Mouse (Mus musculus): ENCODE measurements around the gene Zic5. TPM values are rescaled to one million over a fixed set of nuclear protein-coding genes. Genes with fewer than 3 reads are reported as not detected.

Gene Zic5
- polyA plus RNA-seq, 1 experiment from 2014 or later: 30.0 TPM

GRCm38 (mm10) chr14:122451551-122452145 lies 13.8 kb downstream of the Zic5 start:
- Histone ChIP-seq H3K4me3 (ENCODE audit: low read depth, low read length) (no peak overlapping the region; the same call in 1 of the 2 replicates), H3K36me3 (ENCODE audit: control insufficient read depth, insufficient read depth, low read length) (no peaks in the 10 kb centered on the region), H3K9ac (ENCODE audit: low read length) (peak overlapping the region; percentile 78; the same call in 1 of the 2 replicates), H3K27ac (ENCODE audit: low read depth, low read length) (peak overlapping the region; percentile 76), H3K27me3 (ENCODE audit: control insufficient read depth, insufficient read depth, low read length) (peaks cover 25% of the 10 kb centered on the region; the same call in 1 of the 2 replicates), H3K4me1 (replicated peaks; ENCODE audit: control insufficient read depth, insufficient read depth, low read length) (peaks cover 36% of the 10 kb centered on the region), H3K4me2 (ENCODE audit: low read depth, low read length, severe bottlenecking) (peak overlapping the region; percentile 89), H3K9me3 (ENCODE audit: control insufficient read depth, low read length) (no peaks in the 10 kb centered on the region)
- DNase-seq (ENCODE audit: low spot score): no peak
- WGBS: 45% methylated on average over 5 of the region's 5 CpGs
- ATAC-seq (replicated peaks; ENCODE audit: low FRiP score): no peak

GRCm38 (mm10) chr14:122450496-122451382 lies 14.7 kb downstream of the Zic5 start, which contains the start of gene Gm5089:
TSS of gene Gm5089 (minus strand) at chr14:122451115.
- peak; percentile 11; the same call in 1 of the 2 replicates for ATAC-seq (replicated peaks; ENCODE audit: low FRiP score)
- H3K4me1 ChIP-seq (replicated peaks; ENCODE audit: control insufficient read depth, insufficient read depth, low read length): peaks cover 36% of the 10 kb centered on the region
- WGBS: under 1% methylated on average over 58 of the region's 59 CpGs

GRCm38 (mm10) chr14:122449601-122450495 lies 15.6 kb downstream of the Zic5 start:
- DNase-seq (ENCODE audit: low spot score) (peak; percentile 75), ATAC-seq (replicated peaks; ENCODE audit: low FRiP score) (no peak)
- Histone ChIP-seq H3K9me3 (ENCODE audit: control insufficient read depth, low read length) (no peaks in the 10 kb centered on the region), H3K27me3 (ENCODE audit: control insufficient read depth, insufficient read depth, low read length) (peaks cover 25% of the 10 kb centered on the region; the same call in 1 of the 2 replicates), H3K36me3 (ENCODE audit: control insufficient read depth, insufficient read depth, low read length) (no peaks in the 10 kb centered on the region), H3K27ac (ENCODE audit: low read depth, low read length) (peak overlapping the region; percentile 76), H3K4me2 (ENCODE audit: low read depth, low read length, severe bottlenecking) (peak overlapping the region; percentile 89), H3K4me1 (replicated peaks; ENCODE audit: control insufficient read depth, insufficient read depth, low read length) (peaks cover 30% of the 10 kb centered on the region), H3K9ac (ENCODE audit: low read length) (peak overlapping the region; percentile 78), H3K4me3 (ENCODE audit: low read depth, low read length) (peak overlapping the region; percentile 43)
- WGBS: 2% methylated on average over 29 of the region's 29 CpGs

More at GRCm38 (mm10) chr14:122450496-122451382, 14.7 kb downstream of the Zic5 start, which contains the start of gene Gm5089:
- no peaks in the 10 kb centered on the region for H3K9me3 ChIP-seq (ENCODE audit: control insufficient read depth, low read length)
- no peaks in the 10 kb centered on the region for H3K36me3 ChIP-seq (ENCODE audit: control insufficient read depth, insufficient read depth, low read length)
- H3K27me3 ChIP-seq (ENCODE audit: control insufficient read depth, insufficient read depth, low read length): peaks cover 25% of the 10 kb centered on the region; the same call in 1 of the 2 replicates
- H3K4me3 ChIP-seq (ENCODE audit: low read depth, low read length): peak within 1 kb of the TSS; percentile 43
- peak; percentile 81 for DNase-seq (ENCODE audit: low spot score)
- H3K4me2 ChIP-seq (ENCODE audit: low read depth, low read length, severe bottlenecking): peak within 1 kb of the TSS; percentile 89
- H3K27ac ChIP-seq (ENCODE audit: low read depth, low read length): peak within 1 kb of the TSS; percentile 76
- peak within 1 kb of the TSS; percentile 78 for H3K9ac ChIP-seq (ENCODE audit: low read length)

- DNase-seq (ENCODE audit: low spot score) (no peak), ATAC-seq (replicated peaks; ENCODE audit: low FRiP score) (0 out of 2 replicates have a peak, but pooled peaks have one; percentile 50)
- Histone ChIP-seq H3K36me3 (ENCODE audit: control insufficient read depth, insufficient read depth, low read length) (no peaks in the 10 kb centered on the region), H3K9me3 (ENCODE audit: control insufficient read depth, low read length) (no peaks in the 10 kb centered on the region), H3K9ac (ENCODE audit: low read length) (no peak overlapping the region), H3K27me3 (ENCODE audit: control insufficient read depth, insufficient read depth, low read length) (no peaks in the 10 kb centered on the region), H3K4me1 (replicated peaks; ENCODE audit: control insufficient read depth, insufficient read depth, low read length) (0 out of 2 replicates have a peak, but pooled peaks cover 4% of the 10 kb centered on the region), H3K4me2 (ENCODE audit: low read depth, low read length, severe bottlenecking) (no peak overlapping the region), H3K4me3 (ENCODE audit: low read depth, low read length) (no peak overlapping the region), H3K27ac (ENCODE audit: low read depth, low read length) (no peak overlapping the region)
- 66% methylated on average over 10 of the region's 10 CpGs for WGBS
Measured at GRCm38 (mm10) chr14:122436850-122437249, 28.6 kb downstream of the Zic5 start.

GRCm38 (mm10) chr14:122434039-122434438 lies 31.4 kb downstream of the Zic5 start:
- Histone ChIP-seq H3K9me3 (ENCODE audit: control insufficient read depth, low read length) (no peaks in the 10 kb centered on the region), H3K27ac (ENCODE audit: low read depth, low read length) (no peak overlapping the region), H3K4me3 (ENCODE audit: low read depth, low read length) (no peak overlapping the region), H3K27me3 (ENCODE audit: control insufficient read depth, insufficient read depth, low read length) (no peaks in the 10 kb centered on the region), H3K4me2 (ENCODE audit: low read depth, low read length, severe bottlenecking) (no peak overlapping the region), H3K9ac (ENCODE audit: low read length) (no peak overlapping the region), H3K4me1 (replicated peaks; ENCODE audit: control insufficient read depth, insufficient read depth, low read length) (0 out of 2 replicates have a peak, but pooled peaks cover 4% of the 10 kb centered on the region), H3K36me3 (ENCODE audit: control insufficient read depth, insufficient read depth, low read length) (no peaks in the 10 kb centered on the region)
- no peak for DNase-seq (ENCODE audit: low spot score)
- ATAC-seq (replicated peaks; ENCODE audit: low FRiP score): no peak
- WGBS: 87% methylated on average over 10 of the region's 10 CpGs

GRCm38 (mm10) chr14:122432558-122432957 lies 32.9 kb downstream of the Zic5 start:
- Histone ChIP-seq H3K27ac (ENCODE audit: low read depth, low read length) (no peak overlapping the region), H3K9me3 (ENCODE audit: control insufficient read depth, low read length) (no peaks in the 10 kb centered on the region), H3K4me3 (ENCODE audit: low read depth, low read length) (no peak overlapping the region), H3K36me3 (ENCODE audit: control insufficient read depth, insufficient read depth, low read length) (no peaks in the 10 kb centered on the region), H3K27me3 (ENCODE audit: control insufficient read depth, insufficient read depth, low read length) (no peaks in the 10 kb centered on the region), H3K9ac (ENCODE audit: low read length) (no peak overlapping the region), H3K4me1 (replicated peaks; ENCODE audit: control insufficient read depth, insufficient read depth, low read length) (0 out of 2 replicates have a peak, but pooled peaks cover 4% of the 10 kb centered on the region), H3K4me2 (ENCODE audit: low read depth, low read length, severe bottlenecking) (no peak overlapping the region)
- 64% methylated on average over 3 of the region's 3 CpGs for WGBS
- ATAC-seq (replicated peaks; ENCODE audit: low FRiP score) (no peak), DNase-seq (ENCODE audit: low spot score) (no peak)

GRCm38 (mm10) chr14:122427654-122428053 lies 37.8 kb downstream of the Zic5 start:
- H3K9me3 ChIP-seq (ENCODE audit: control insufficient read depth, low read length): no peaks in the 10 kb centered on the region

GRCm38 (mm10) chr14:122427204-122427560 lies 38.3 kb downstream of the Zic5 start:
- Histone ChIP-seq H3K4me3 (ENCODE audit: low read depth, low read length) (no peak overlapping the region), H3K4me1 (replicated peaks; ENCODE audit: control insufficient read depth, insufficient read depth, low read length) (0 out of 2 replicates have a peak, but pooled peaks cover 1% of the 10 kb centered on the region), H3K4me2 (ENCODE audit: low read depth, low read length, severe bottlenecking) (no peak overlapping the region), H3K36me3 (ENCODE audit: control insufficient read depth, insufficient read depth, low read length) (no peaks in the 10 kb centered on the region), H3K27ac (ENCODE audit: low read depth, low read length) (no peak overlapping the region), H3K27me3 (ENCODE audit: control insufficient read depth, insufficient read depth, low read length) (no peaks in the 10 kb centered on the region), H3K9me3 (ENCODE audit: control insufficient read depth, low read length) (no peaks in the 10 kb centered on the region), H3K9ac (ENCODE audit: low read length) (no peak overlapping the region)
- DNase-seq (ENCODE audit: low spot score): no peak
- 63% methylated on average over 8 of the region's 8 CpGs for WGBS
- ATAC-seq (replicated peaks; ENCODE audit: low FRiP score): no peak

More at GRCm38 (mm10) chr14:122427654-122428053, 37.8 kb downstream of the Zic5 start:
- ATAC-seq (replicated peaks; ENCODE audit: low FRiP score) (no peak), DNase-seq (ENCODE audit: low spot score) (no peak)
- no peak overlapping the region for H3K27ac ChIP-seq (ENCODE audit: low read depth, low read length)
- no peak overlapping the region for H3K9ac ChIP-seq (ENCODE audit: low read length)
- 92% methylated on average over 3 of the region's 3 CpGs for WGBS
- H3K27me3 ChIP-seq (ENCODE audit: control insufficient read depth, insufficient read depth, low read length): no peaks in the 10 kb centered on the region
- H3K36me3 ChIP-seq (ENCODE audit: control insufficient read depth, insufficient read depth, low read length): no peaks in the 10 kb centered on the region
- H3K4me2 ChIP-seq (ENCODE audit: low read depth, low read length, severe bottlenecking): no peak overlapping the region
- H3K4me3 ChIP-seq (ENCODE audit: low read depth, low read length): no peak overlapping the region
- H3K4me1 ChIP-seq (replicated peaks; ENCODE audit: control insufficient read depth, insufficient read depth, low read length): 0 out of 2 replicates have a peak, but pooled peaks cover 1% of the 10 kb centered on the region

All from forebrain, embryonic 11.5 days (tissue).